Mouse (Mus musculus) brown adipose tissue, adult 24 weeks (tissue): Measurements from ENCODE around the gene Krt75. TPM values are rescaled to one million over a fixed set of nuclear protein-coding genes. Genes with fewer than 3 reads are reported as not detected.
"Not testable (repeated sequence)": the region's sequence is repeated elsewhere in the genome, so short reads cannot be mapped to it uniquely, and the experiment has no call there.

Source experiments
- H3K27ac ChIP-seq: fragments of 200-500 bp; replicated peaks from 2 replicates; pipeline ENCODE4 v1.5.1; 2012; ENCODE audit warnings: low read depth, mild to moderate bottlenecking, low read length
- H3K4me1 ChIP-seq: fragments of 200-500 bp; 2 replicates; pipeline ENCODE4 v1.6.1; 2012; ENCODE audit warnings: low read length, mixed read lengths; ENCODE audit not compliant: control insufficient read depth, insufficient read depth, insufficient read length
- H3K4me3 ChIP-seq: fragments of 200-500 bp; 2 replicates; pipeline ENCODE4 v1.5.1; 2012; ENCODE audit warnings: low read depth, mild to moderate bottlenecking, low read length, moderate library complexity; ENCODE audit not compliant: insufficient read depth
- polyA plus RNA-seq: library from polyadenylated mRNA; stranded (reverse); fragments of >200 nt; gene quantifications from 2 replicates; pipeline ENCODE4 v1.2.4, GENCODE M21; 2012; ENCODE audit not compliant: missing spikeins, insufficient read depth, insufficient read length

Krt75 gene
- polyA plus RNA-seq, 1 experiment, result not detected

DNA sequence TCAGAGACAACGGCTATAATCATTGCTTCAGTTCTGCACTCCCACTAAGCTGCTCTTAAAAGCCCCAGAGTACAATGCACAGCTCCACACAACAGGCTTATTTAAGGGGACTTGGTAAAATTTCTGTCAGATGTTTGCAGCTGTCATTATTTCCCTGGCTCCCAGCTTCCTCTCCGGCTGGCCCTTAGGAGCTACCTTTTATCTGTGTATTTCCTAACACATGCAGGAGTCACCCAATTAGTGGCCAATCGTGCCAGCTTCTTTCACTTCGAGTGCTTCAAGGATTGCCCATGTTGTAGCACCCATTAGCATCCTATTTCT is 35.2 kb downstream of the Krt75 start:
- H3K4me3 ChIP-seq, result no peak overlapping the region
- H3K27ac ChIP-seq, result no peak overlapping the region

DNA sequence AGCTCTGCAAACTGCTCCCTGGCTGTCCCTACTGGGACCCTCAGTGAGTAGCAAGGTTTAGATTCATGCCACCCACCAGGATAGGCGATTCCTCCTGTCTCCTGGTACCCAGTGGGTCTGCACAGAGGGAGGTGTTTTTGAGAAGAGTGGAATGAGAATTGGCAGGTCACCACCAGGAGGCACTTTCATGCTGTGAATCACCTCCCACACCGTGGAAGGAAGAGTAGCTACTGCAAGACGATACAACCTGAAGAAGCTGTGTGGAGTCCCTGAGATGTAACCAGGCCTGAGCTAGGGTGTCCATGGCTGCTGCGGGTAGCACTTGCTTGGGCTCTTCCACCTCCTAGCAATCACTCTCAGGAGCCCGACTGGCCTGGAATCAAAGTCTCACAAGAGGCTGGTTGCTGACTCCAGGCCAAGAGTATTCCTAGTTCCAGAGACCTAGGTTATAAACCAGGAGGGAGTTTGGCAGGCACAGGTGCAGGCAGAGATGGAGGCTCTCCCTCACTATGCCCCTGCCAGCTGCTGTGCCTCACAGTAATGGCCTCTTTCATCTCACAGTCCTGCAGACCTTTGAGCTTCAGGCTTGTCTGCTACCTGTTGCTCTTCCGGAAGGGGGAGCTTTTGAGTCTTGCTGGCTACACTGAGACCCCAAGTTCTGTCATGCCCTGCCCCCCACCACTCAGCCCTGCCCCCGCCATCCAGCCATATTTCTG is 35.7 kb downstream of the Krt75 start:
- Histone ChIP-seq H3K4me3 (no peak overlapping the region), H3K4me1 (no peaks in the 10 kb centered on the region), H3K27ac (no peak overlapping the region)

More for the DNA sequence above, 35.2 kb downstream of the Krt75 start:
- no peaks in the 10 kb centered on the region for H3K4me1 ChIP-seq

DNA sequence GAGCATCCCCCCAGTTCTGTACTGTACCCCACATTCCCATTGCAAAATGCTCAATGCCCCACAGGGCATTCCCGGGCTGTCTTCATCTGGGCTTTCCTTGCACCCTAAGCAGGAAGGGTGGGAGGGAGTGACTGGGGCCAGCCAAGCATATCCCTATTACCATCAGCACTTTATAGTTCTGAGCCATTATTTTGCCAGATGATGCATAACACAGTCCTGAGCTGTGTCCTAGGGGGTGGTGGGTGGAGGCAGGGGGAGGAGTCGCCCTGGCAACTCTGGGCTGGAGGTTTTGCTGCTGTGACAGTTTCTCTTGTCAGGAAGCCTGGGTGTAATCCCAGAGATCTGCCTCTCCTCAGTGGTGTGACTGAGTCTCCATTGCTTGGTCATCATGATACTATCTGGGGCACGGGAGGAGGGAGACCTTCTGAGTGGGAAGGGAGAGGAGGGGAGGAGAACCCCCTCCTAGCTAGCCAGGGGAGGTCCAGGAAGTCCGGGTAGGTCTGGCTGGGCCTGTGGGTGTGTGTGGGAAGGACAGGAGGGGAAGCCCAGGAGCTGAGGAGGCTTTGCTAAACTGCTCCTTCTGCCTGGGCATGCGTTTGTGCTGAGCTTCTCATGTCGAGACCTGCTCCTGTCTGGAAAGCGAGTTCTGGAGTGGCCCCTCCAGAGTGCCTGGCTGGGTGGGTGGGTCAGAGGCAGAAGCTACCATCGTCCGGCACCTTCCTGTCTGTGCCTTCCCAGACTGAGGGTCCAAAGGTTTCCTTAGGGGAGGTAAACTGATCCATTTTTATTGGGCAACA is 37.5 kb downstream of the Krt75 start:
- Histone ChIP-seq H3K27ac (no peak overlapping the region), H3K4me3 (no peak overlapping the region), H3K4me1 (no peaks in the 10 kb centered on the region)

DNA sequence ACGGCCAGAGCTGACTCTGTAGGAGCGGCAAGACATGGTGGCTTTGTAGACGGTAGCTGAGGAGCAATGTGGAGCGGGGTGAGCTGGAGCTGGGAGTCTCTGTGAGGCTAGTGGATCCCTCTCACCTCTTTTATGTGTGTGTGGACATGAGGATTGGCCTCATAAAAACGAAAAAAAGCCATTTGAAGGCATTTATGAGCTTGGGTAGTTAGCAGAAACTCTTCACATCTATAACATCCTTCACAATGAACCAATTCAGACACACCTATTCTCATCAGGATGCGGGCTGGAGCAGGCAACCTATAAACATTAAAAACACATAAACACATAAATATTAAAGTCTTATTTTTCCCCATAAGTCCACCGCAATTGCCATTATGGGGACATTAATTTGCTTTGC is 41.0 kb downstream of the Krt75 start, which contains the start of gene Krt84:
Gene Krt84 (minus strand): TSS at position 101 of the 400 bp plus-strand sequence.
- H3K4me1 ChIP-seq, result no peaks in the 10 kb centered on the region
- H3K4me3 ChIP-seq, result no peak within 1 kb of the TSS
- H3K27ac ChIP-seq, result no peak within 1 kb of the TSS

DNA sequence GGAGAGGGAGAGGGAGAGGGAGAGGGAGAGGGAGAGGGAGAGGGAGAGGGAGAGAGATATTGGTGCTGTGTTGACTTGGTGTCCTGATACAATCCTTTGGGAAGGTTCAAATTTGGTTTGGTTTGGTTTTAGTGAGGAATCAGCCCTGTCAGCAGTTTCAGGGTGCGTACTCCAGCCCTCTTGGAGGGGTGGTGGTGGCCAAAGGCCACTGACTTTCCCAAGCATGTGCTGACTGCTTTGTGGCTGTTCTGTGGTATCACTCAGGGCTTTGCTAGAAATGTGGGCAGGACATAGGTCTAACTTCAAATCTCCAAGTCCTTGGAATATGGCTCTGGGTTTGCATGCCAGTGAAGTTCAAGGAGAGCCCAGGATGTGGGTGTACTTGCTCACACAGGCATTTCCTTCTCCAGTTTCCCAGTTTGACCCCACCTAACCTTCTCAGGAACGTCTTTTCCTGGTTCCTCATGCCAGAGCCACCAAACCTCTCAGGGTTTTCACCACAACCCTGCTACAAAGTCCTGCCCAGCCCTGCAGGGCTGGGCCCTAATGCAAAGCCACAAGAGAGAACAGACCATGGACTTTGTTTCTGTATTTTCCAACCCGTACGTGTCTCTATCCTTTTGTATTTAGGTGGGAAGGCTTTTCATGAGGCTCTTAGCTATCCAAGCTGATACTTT is 51.0 kb downstream of the Krt75 start:
- Histone ChIP-seq H3K4me1 (no peaks in the 10 kb centered on the region), H3K4me3 (no peak overlapping the region), H3K27ac (no peak overlapping the region)

DNA sequence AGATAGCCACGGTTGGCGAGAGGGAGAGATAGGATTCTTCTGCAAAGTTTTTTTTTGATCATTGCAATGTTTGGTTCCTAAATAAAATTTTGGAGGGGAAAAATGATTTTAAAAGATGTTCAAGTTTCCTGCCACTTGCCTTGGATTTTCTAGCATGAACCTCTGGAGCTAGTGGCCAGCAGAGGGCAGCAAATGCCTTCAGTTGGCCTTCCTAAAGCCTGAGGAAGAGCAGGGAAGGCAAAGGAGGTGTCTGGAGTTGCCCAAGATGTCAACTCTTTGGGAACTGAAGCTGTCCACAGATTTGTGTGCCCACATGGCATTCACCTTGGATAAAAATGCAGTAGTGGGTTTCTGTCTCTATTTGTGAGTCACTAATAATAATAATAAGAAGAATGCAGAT is 53.9 kb downstream of the Krt75 start:
- Histone ChIP-seq H3K4me3 (no peak overlapping the region), H3K27ac (no peak overlapping the region), H3K4me1 (no peaks in the 10 kb centered on the region)

DNA sequence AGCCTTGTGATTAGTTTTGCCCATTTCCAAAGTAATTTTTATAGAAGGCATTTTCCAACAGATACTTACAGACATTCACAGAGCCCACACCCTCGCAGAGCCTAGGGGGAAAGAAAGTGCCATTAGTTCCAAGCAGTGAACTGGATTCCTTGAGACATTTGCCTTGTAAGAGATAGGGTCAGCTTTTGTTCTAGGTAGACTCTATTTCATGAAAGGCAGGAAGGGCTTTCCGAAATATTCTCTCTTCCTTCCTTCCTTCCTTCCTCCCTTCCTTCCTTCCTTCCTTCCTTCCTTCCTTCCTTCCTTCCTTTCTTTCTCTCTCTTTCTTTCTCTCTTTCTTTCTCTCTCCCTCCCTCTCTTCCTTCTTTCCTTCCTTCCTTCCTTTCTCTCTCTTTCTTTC is 56.5 kb downstream of the Krt75 start, which contains the start of gene Gm49425:
Gene Gm49425 (minus strand): TSS at position 101 of the 400 bp plus-strand sequence.
- H3K4me1 ChIP-seq, H3K4me3 ChIP-seq, H3K27ac ChIP-seq: not testable (repeated sequence)

Other genes with a start within 250 kb of the Krt75 start
- 1.5 and 2.3 TPM in 2 replicates for gene Krt80, start 203.7 kb downstream of the Krt75 start, polyA plus RNA-seq
- gene Krt7, start 162.9 kb downstream of the Krt75 start, polyA plus RNA-seq, result not detected in 2 replicates
- gene Krt87, start 135.1 kb downstream of the Krt75 start, polyA plus RNA-seq, result not detected in 2 replicates
- gene Krt88, start 126.2 kb downstream of the Krt75 start, polyA plus RNA-seq, result not detected in 2 replicates
- not detected in 2 replicates for gene Krt81, start 110.2 kb downstream of the Krt75 start, polyA plus RNA-seq
- not detected in 2 replicates for gene Krt86, start 100.4 kb downstream of the Krt75 start, polyA plus RNA-seq
- gene Krt83, start 82.4 kb downstream of the Krt75 start, polyA plus RNA-seq, result not detected in 2 replicates
- gene Gm49425, start 56.6 kb downstream of the Krt75 start, polyA plus RNA-seq, result not detected in 2 replicates
- gene Krt84, start 41.1 kb downstream of the Krt75 start, polyA plus RNA-seq, result not detected in 2 replicates
- not detected in 2 replicates for gene Krt82, start 23.2 kb downstream of the Krt75 start, polyA plus RNA-seq
- gene Krt90, start 11.0 kb downstream of the Krt75 start, polyA plus RNA-seq, result not detected in 2 replicates
- gene Gm5414, start 54.3 kb upstream of the Krt75 start, polyA plus RNA-seq, result not detected in 2 replicates
- not detected in 2 replicates for gene Gm5478, start 73.5 kb upstream of the Krt75 start, polyA plus RNA-seq
- not detected in 2 replicates for gene Krt6b, start 106.4 kb upstream of the Krt75 start, polyA plus RNA-seq
- gene Krt6a, start 120.4 kb upstream of the Krt75 start, polyA plus RNA-seq, result not detected in 2 replicates
- 0.48 and 1.7 TPM in 2 replicates for gene Krt5, start 139.0 kb upstream of the Krt75 start, polyA plus RNA-seq
- not detected in 2 replicates for gene Krt71, start 169.2 kb upstream of the Krt75 start, polyA plus RNA-seq
- not detected in 2 replicates for gene Krt72, start 212.6 kb upstream of the Krt75 start, polyA plus RNA-seq
- gene Krt73, start 228.4 kb upstream of the Krt75 start, polyA plus RNA-seq, result not detected in 2 replicates
- not detected in 2 replicates for gene Krt2, start 244.3 kb upstream of the Krt75 start, polyA plus RNA-seq